Mouse (Mus musculus) lung, postnatal 14 days (tissue): ENCODE data around the gene Mmp14.

Experiments used
- DNase-seq: peaks from one replicate; pipeline ENCODE4 v3.0.0; 2021

Gene Mmp14

GRCm38 (mm10) chr14:54477172-54477909 lies 45.9 kb downstream of the Mmp14 start:
- DNase-seq, result no peak

GRCm38 (mm10) chr14:54479451-54479920 lies 48.1 kb downstream of the Mmp14 start:
- DNase-seq, result no peak

- no peak for DNase-seq
Observed at GRCm38 (mm10) chr14:54480673-54481072, 49.3 kb downstream of the Mmp14 start.

DNA sequence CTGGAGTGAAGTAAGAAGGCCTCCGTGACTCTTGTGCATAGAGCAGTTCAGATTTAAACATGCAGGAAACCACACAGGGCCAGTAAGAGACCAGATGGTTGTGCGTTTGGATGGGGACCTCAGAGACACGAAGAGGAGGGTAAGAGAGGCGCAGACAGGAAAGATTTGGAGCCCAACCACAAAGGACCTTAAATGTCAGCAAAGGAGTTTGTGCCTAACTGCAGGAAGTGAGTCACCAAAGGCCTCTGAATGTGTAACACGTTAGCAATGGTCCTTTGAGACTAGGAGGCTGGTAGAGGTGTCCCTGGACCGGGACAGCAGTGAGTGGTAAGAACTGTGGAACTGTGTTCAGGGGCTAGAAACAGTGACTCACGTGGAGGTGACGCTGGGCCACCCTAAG lies 50.0 kb downstream of the Mmp14 start:
- no peak for DNase-seq

DNA sequence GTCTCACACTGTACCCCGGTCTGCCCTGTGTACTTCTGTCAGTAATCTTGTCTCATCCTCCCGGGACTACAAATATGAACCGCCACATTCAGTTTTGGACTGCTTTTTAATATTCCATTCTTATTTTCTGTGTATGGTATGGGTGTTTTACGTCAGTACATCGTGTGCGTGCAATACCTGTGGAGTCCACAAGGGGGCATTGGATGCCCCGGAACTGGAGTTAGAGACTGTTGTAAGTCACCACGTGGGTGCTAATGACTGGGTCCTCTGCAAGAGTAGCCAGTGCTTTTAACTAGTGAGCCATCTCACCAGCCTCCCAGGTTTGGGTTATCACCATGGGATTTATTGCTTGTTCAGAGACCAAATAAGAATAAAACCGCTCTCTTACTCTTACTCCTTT lies 51.1 kb downstream of the Mmp14 start:
- peak; percentile 55 for DNase-seq

- DNase-seq, result no peak
Observed at GRCm38 (mm10) chr14:54485899-54486298, 54.5 kb downstream of the Mmp14 start.

DNA sequence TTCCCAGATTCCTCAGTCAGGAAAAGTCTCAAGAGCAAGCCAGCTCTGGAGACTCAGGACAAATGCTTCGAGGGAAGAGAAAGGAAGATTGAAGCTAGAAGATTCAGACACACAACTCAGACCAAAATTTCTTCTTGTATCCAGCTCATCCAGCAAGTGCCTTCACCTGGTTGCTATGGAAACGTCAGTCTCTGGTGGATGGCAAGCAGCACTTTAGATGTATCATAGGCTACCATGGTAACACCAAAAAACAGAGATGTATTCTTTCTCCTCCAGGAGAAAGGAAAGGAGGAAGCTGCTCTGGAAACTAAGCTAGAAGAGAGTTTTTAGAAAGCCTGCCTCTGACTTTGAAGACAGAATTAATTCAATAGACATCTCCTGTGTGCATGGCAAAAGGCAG lies 56.3 kb downstream of the Mmp14 start:
- DNase-seq, result no peak

GRCm38 (mm10) chr14:54488350-54488749 lies 56.9 kb downstream of the Mmp14 start:
- DNase-seq, result no peak

DNA sequence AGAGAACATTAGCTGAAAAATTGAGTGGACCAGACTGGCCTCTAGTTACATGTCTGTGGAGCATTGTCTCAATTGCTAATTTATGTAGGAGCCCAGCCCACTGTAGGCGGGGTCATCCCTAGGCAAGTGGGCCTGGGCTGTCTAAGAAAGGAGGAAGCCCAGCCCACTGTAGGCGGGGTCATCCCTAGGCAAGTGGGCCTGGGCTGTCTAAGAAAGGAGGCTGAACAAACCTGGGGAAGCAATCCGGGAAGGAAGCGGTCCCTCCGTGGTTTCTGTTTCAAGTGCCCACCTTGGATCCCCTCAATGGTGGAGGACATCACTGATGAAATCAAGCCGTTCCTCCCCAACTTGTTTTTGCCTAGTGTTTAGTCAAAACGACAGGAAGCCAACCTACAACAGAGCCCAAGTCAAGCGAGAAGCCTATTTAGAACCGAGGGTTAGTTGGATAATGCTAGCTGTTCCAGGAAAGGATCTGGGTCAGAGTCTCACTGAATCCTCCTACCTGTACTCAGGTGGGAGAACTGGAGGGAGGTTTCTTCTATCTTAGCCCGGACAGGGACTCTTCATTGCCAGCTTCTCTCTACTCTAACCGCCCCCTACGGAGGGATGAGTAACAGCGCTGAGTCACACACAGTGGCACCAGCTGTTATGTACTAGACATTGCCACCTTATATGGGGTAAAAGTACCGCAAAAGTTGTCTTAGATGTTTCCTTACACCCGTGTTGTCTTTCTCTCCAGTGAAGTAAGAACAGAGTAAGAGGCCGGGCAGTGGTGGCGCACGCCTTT lies 61.1 kb downstream of the Mmp14 start:
- no peak for DNase-seq

DNA sequence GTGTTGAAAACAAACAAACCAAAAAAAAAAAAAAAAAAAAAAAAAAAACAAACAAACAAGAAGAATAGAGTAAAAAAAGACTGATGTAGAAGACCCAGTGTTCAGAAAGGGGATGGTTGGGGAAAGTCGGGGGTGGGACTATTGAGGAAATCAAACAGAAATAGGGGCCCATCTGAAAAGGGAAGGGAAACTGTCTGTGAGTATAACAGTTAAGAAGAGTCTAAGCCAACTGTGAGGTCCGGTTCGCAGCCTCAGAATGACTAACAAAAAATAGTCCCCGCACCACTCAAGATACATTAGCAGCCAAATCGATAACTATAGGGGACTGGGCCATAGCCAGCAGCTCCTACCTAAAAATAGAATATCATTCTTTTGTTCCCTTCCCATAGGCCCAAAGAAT lies 61.8 kb downstream of the Mmp14 start:
- no peak for DNase-seq

- DNase-seq, result peak; percentile 82
Observed at GRCm38 (mm10) chr14:54494234-54494633, 62.8 kb downstream of the Mmp14 start.
